Mouse (Mus musculus) induced T-regulatory cell, adult 2 months (primary cell): ENCODE measurements around the gene Col4a2.

Experiments used
- DNase-seq: peaks from one replicate; pipeline ENCODE4 v3.0.0-alpha.2; 2012; ENCODE audit warnings: low read depth

Col4a2 gene

GRCm38 (mm10) chr8:11357921-11358436 is 45.4 kb downstream of the Col4a2 start:
- no peak for DNase-seq

DNA sequence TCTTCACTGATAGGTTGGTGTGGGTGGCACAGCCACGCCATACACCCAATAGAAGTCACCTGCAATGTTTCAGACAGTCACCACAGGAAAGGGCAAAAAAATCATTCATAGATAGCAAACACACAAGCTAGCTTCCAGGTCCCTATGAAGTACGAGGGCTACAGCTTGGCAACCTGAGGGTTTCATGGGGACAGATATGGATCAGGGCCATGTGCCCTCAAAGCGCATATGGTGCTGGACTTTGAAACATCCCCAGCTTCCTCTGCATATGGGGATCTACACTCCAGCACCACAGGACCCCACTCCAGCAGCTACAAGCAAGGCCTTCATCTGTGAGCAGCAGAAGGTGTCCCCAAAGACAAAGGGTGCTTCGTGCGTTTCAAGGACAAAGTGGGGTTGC is 47.2 kb downstream of the Col4a2 start:
- DNase-seq: no peak

GRCm38 (mm10) chr8:11361546-11362277 is 49.1 kb downstream of the Col4a2 start:
- DNase-seq: no peak

DNA sequence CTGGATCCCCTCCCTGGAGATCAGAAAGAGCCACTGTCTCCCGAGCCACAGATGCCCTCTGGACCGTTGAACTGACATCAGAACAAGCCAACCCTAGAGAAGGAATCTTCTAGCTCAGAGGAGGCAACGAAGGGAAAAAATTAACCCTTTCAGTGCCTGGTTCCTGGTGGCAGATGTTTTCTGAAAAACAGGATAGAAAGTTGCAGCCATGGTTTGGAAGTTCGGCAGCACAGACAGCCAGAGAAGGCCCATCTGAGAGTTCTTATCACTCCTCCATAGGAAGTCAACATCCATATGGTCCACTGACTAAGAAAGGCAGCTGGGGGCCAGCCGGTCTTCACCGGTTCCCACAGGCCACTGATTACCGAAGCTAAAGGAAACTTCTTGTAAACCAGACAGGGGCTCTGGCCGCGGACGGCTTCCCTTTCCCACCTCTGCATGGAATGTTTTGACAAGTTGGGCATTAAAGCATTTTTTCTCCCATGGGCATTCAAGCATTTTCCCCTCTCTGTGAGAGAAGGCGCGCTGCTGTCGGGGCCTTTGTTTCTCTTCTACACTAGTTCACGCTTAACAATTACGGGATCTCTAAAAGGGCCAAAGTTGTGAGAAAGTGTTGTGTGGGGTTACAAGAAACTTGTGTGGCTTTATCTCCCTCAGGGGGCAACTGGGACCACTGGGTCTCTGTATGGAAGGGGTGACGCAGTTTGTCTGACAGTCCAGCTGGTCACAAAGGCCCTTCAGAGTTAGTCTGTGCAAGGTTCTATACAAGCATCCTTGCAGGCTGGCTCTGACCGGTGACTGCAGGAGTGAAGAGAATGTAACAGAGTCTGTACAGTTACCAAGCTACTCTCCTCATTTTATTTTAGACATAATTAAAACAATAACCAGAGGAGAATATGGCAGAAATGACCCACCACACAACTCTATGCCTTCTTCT is 49.9 kb downstream of the Col4a2 start:
- DNase-seq: no peak

- DNase-seq: no peak
Observed at GRCm38 (mm10) chr8:11363340-11364126, 50.9 kb downstream of the Col4a2 start.

- DNase-seq: no peak
Observed at GRCm38 (mm10) chr8:11366251-11366650, 53.6 kb downstream of the Col4a2 start.

- DNase-seq: no peak
Observed at GRCm38 (mm10) chr8:11366741-11367140, 54.1 kb downstream of the Col4a2 start.

DNA sequence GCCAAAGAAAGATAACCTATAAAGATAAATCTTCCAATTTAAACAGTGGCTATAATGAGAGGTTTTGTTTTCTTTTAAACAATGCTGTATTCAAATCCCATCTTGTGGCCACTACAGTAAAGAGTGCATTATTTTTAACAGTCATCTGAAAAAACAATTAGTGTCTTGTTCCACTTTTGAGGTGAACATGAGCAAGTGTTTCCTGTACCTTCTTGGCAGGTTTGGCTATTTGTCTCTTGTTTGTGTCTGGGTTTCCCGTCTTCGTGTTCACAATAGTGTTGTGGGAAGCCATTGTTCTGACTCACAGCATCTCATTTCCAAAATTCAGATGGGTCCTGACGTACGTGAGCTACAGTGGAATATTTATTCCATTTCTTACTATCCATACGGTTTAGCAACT is 55.1 kb downstream of the Col4a2 start:
- DNase-seq: no peak

GRCm38 (mm10) chr8:11369526-11370203 is 57.1 kb downstream of the Col4a2 start:
- DNase-seq: no peak

DNA sequence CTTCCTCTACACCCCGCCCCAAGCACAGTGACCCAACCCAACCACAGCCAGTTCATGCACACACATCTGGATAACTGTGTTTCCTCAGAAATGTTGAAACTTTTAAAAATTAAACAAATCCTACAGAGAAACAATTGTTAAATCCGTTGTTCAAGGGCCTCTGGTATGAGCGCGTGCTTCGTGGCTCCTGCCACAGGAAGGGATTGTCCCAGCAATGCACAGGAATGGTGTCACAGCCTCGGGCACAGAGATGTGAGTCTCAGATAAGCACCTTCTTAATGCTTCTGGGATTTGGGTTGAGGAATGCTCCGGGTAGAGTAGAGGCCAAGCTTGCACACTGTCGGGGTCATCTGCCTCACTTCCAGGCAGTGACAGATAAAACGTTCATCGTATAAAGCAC is 58.7 kb downstream of the Col4a2 start:
- DNase-seq: no peak

DNA sequence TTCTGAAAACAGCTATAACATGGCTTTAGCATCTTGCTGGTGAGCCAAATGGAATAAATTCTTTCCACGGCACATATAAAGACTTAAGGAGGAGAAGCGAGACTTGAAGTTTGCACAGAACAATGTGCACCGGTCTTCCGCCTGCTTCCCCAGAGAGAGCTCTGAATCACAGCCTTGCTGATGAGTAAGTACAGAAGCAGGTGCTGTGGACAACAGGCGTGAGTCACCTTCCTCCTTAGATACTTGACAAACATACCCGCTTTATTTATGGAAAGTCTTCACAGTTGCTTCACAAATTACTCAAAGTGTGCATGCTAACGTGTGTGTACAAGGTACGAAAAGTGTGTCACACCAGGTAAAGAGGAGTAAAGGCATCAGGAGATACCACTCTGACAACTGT is 59.5 kb downstream of the Col4a2 start:
- no peak for DNase-seq

DNA sequence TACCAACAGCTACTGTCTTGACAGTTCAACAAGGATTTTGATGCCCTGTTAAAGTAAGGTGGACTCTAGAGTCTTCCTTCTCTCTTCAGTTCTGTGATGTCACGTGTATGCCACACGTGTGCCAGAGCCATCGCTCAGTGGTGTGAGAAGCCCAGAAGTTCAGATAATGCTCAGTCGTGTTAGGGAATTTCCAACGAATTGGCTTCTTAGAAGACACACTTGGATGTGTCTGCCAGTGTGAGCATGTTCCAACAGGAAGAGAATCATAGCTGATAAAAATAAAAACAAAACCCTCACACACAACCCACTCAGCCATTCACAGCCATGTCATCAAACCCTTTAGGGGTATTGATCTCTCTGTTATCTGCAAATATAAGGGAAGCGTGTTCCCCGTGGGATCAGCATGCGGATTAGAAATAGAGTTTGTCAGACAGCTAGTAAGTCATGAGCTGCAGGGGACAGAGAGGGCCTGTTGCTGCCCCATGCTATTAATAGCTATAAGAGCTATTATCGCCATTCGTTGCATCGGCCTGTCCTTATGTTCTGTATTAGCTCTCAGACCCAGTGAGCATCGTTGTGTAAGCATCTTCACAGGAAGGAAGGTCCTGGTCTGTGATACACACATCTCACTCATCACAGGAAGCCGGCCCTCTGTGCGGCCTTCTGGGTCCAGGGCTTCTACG is 61.2 kb downstream of the Col4a2 start:
- DNase-seq: no peak

GRCm38 (mm10) chr8:11374326-11375076 is 61.9 kb downstream of the Col4a2 start:
- DNase-seq: no peak

- no peak for DNase-seq
Observed at GRCm38 (mm10) chr8:11375749-11376438, 63.3 kb downstream of the Col4a2 start.

GRCm38 (mm10) chr8:11377391-11378210 is 65.0 kb downstream of the Col4a2 start:
- DNase-seq: no peak

DNA sequence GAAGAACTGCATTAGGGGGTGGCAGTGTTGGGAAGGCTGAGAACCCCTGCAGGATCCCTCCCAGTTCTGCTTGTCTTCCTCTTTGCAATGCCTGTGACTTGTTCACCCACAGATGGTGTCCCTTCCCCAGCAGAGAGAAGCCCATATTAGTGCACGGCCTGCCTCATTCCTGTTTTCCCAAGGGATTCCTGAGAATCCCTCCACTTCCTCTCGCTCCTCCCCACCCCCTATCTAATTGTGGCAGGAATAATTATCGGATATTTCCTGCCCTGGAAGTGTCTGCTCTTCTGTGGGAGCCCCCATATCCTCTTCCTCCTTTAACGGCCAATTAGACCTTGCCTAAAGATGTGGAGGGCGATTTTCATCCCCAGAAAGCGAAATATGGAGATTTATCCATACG is 67.0 kb downstream of the Col4a2 start:
- DNase-seq: no peak

DNA sequence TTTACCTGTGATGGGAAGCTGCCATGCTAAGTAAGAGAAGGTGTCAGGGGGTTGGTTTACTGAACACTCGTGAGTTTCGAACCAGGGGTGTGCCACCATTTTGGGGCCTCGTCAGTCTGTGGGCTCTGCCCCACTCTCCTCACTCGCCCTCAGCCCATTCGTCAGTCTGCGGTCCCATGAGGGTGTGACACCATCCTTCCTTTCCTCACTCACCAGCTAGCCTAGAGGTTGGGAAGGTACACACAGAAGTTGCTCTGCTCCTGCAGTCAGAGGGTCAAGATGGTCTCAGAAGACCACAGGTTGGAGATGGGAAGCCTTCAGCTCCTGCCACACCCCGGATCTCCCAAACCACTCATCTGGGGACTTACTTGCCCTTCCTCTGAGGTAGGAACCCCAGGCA is 68.9 kb downstream of the Col4a2 start:
- no peak for DNase-seq

- no peak for DNase-seq
Observed at GRCm38 (mm10) chr8:11382059-11382810, 69.6 kb downstream of the Col4a2 start.
